Mouse (Mus musculus) midbrain, embryonic 10.5 days (tissue): ENCODE measurements around the gene Eif4a1. TPM values are rescaled to one million over a fixed set of nuclear protein-coding genes. Genes with fewer than 3 reads are reported as not detected.
A peak's percentile ranks its signal among the peaks of the same experiment; 100 is the strongest.

Experiments
- DNase-seq: peaks from one replicate; pipeline ENCODE4 v3.0.0-alpha.2; 2017; ENCODE audit warnings: low spot score
- H3K27ac ChIP-seq: fragments of 300-500 bp; sonication (generic); replicated peaks from 2 replicates; pipeline ENCODE4 v1.5.1; 2016; ENCODE audit warnings: mild to moderate bottlenecking
- H3K27me3 ChIP-seq: fragments of 300-500 bp; sonication (generic); 2 replicates; pipeline ENCODE4 v1.6.1; 2016; ENCODE audit warnings: low read depth, mild to moderate bottlenecking; ENCODE audit not compliant: poor library complexity, severe bottlenecking
- H3K36me3 ChIP-seq: fragments of 300-500 bp; sonication (generic); 2 replicates; pipeline ENCODE4 v1.6.1; 2016; ENCODE audit warnings: mild to moderate bottlenecking, moderate library complexity
- H3K4me1 ChIP-seq: fragments of 300-500 bp; sonication (generic); 2 replicates; pipeline ENCODE4 v1.6.1; 2016
- H3K4me3 ChIP-seq: fragments of 300-500 bp; sonication (generic); 2 replicates; pipeline ENCODE4 v1.5.1; 2016; ENCODE audit warnings: mild to moderate bottlenecking, moderate library complexity
- H3K9me3 ChIP-seq: fragments of 300-500 bp; sonication (generic); replicated peaks from 2 replicates; pipeline ENCODE4 v1.6.1; 2016; ENCODE audit warnings: mild to moderate bottlenecking
- WGBS: fragments of 180-500 bp; shearing (Covaris S2); methylation state at CpG from one replicate; pipeline ENCODE4 v1.1.7; 2016; 5-methylcytosine and 5-hydroxymethylcytosine counted together
- polyA plus RNA-seq: library from polyadenylated mRNA; unstranded; fragments of >200 nt; fragmentation: Nextera tagmentation; extraction: Ambion mirVana; gene quantifications from 2 replicates; pipeline ENCODE4 v1.2.1, GENCODE M21; 2016

The Eif4a1 gene
- polyA plus RNA-seq, 1 experiment from 2014 or later: 716 TPM

- Histone ChIP-seq H3K9me3 (no peaks in the 10 kb centered on the region), H3K27ac (peak overlapping the region; percentile 92), H3K36me3 (peaks cover 32% of the 10 kb centered on the region), H3K27me3 (peaks cover 25% of the 10 kb centered on the region), H3K4me3 (peak overlapping the region; percentile 73), H3K4me1 (peaks cover 59% of the 10 kb centered on the region)
- 30% methylated on average over 24 of the region's 24 CpGs for WGBS
- DNase-seq: no peak
These were observed 10.1 kb upstream of the Eif4a1 start for GRCm38 (mm10) chr11:69682209-69682839.

- H3K4me3 ChIP-seq: peak within 1 kb of the TSS; percentile 73
- peak; percentile 98 for DNase-seq
- H3K27me3 ChIP-seq: peaks cover 18% of the 10 kb centered on the region; the same call in 1 of the 2 replicates
- H3K36me3 ChIP-seq: peaks cover 40% of the 10 kb centered on the region
- H3K4me1 ChIP-seq: peaks cover 53% of the 10 kb centered on the region
- no peaks in the 10 kb centered on the region for H3K9me3 ChIP-seq
- H3K27ac ChIP-seq: peak within 1 kb of the TSS; percentile 92
- WGBS: under 1% methylated on average over 74 of the region's 80 CpGs
These were observed 9.3 kb upstream of the Eif4a1 start, which contains the start of gene Senp3 for GRCm38 (mm10) chr11:69681314-69682208. TSS of gene Senp3 (minus strand) at chr11:69682084.

DNA sequence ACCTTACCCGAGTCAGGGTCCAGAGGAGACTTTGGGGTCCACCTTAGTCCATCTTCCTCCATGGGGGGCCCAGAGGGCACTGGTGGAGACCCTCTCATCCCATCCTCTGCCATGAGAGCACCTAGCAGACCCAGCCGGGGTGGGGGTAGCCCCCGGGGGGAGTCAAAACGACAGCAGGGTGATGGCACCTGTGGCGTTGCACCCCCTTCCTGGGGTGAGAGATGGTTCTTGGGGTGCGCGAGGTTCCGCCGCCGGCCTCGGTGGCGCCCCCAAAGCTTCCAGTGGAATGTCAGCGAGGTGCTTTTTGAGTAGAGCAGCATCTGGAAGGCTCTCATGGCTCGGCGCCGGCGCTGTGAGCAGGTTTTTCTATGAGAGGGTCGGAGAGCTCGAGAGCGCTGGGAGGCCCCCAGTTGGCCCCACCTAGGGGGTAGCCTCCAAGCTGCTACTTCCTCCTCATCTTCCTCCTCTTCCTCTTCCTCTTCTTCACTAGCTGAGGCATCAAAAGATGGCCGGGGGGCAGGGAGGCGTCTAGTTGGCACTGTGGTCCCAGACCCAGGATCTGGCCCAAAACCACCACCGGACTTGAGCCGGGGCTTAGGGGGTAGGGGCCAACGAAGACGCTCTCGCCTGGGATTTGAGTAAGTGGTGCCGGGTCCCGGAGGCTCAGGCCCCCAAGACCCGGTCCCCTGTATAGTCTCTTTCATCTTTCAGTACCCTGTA is 8.1 kb upstream of the Eif4a1 start:
- peak overlapping the region; percentile 73 for H3K4me3 ChIP-seq
- peak overlapping the region; percentile 92; the same call in 1 of the 2 replicates for H3K27ac ChIP-seq
- H3K27me3 ChIP-seq: peaks cover 14% of the 10 kb centered on the region; the same call in 1 of the 2 replicates
- no peak for DNase-seq
- 90% methylated on average over 30 of the region's 30 CpGs for WGBS
- H3K36me3 ChIP-seq: peaks cover 52% of the 10 kb centered on the region
- no peaks in the 10 kb centered on the region for H3K9me3 ChIP-seq
- peaks cover 41% of the 10 kb centered on the region for H3K4me1 ChIP-seq

DNA sequence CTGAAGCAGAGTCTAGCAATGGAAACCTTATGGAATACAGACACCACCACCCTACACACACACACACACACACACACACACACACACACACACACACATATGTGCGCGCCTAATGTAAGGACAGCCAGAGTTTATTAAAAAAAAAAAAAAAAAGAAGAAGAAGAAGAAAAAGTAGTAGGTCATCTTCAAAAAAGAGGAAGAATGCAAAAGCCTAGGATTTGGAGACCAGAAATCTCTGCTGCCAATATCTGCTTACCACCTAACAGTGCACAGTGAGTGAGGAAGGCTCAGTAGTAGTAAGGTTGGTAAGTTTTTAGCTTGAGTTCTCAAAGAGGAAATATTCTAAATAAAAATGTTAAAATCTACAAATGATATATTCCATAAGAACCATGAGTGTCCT is 6.9 kb upstream of the Eif4a1 start:
- H3K27ac ChIP-seq: no peak overlapping the region
- no peak for DNase-seq
- H3K4me1 ChIP-seq: peaks cover 35% of the 10 kb centered on the region
- no peaks in the 10 kb centered on the region for H3K9me3 ChIP-seq
- H3K36me3 ChIP-seq: peaks cover 64% of the 10 kb centered on the region
- H3K4me3 ChIP-seq: 0 out of 2 replicates have a peak overlapping the region, but pooled peaks have one; percentile 16
- 100% methylated on average over 2 of the region's 2 CpGs for WGBS
- peaks cover 2% of the 10 kb centered on the region; the same call in 1 of the 2 replicates for H3K27me3 ChIP-seq

DNA sequence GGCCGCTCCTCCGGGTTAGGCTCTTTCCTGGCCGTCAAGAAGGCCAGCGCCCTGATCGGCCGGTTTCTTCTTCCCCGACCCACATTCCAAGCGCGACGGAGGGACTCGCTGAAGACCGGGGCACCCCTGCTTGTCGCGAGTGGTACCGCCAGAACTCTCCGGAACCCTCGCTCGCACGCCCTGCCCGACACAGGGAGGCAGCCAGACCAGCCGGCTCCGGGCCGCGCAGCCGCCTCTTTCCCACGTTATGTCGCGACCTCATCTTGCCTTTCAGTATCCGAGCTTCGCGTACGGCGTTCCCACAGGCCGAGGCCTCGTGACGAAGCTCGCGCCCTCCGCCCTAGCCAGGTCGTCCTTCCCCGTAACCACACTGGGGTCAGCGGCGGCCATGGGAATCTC is 498 bp downstream of the Eif4a1 start:
- Histone ChIP-seq H3K4me3 (peak overlapping the region; percentile 91), H3K4me1 (peaks cover 31% of the 10 kb centered on the region), H3K36me3 (peaks cover 87% of the 10 kb centered on the region), H3K27me3 (no peaks in the 10 kb centered on the region), H3K27ac (peak overlapping the region; percentile 96), H3K9me3 (no peaks in the 10 kb centered on the region)
- WGBS: under 1% methylated on average over 43 of the region's 43 CpGs
- no peak for DNase-seq

DNA sequence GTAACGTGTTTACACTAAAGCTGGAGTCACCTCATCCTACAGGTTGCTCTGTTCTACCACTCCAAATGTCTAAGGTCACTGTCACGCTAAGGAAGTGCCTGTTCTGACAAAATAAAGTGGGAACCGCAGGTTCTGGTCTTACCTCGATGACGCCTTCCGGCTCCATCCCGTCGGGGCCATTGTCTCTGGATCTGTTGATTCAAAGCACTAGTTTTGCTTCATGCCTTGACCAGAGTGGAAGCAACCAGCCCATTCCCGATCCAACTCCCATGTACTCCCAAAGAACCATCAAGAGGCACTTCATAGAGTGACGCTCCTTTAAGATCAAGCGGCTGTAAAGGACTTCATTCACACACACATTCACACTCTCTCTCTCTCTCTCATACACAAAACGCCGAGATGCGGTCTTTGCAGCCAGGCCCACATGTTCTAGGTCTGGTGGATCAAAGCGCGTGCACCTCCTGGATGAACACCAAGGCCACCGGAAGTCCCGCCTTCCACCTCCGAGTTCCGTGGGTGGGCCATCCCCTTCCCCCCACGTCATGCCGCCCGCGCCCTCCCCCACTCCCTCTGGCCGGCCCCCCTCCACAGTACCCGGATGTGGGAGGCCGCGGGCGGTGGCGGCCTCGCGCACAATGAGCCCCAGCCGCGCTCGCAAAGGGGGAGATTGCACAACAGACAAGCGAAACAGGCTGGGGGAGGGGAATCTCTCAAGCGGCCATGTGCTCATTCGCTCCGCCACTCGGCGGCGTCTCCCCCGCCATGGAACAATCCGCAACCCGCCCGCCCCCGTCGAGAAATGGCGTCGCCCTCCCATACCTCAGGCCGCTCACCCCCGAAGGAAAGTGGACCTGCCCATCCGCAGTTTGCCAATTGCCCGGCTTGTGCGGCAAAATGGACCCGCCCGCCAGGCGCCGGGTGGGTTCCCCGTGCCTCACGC is 1.2 kb downstream of the Eif4a1 start:
- peak; percentile 95 for DNase-seq
- peaks cover 87% of the 10 kb centered on the region for H3K36me3 ChIP-seq
- WGBS: under 1% methylated on average over 61 of the region's 61 CpGs

DNA sequence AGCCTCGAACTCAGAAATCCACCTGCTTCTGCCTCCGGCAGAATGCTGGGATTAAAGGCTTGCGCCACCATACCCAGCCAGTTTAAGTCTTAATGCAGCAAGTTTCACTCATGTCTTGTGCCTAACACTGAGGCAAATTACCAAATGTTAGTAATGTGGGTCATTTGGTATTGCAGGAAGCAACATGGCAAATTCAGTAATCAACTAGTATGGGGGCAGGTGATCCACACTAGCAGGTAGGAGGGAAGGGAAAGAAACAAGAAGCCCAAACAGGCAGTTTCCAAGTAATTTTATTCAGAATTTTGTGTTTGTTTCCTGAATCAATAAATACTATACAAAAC is 5.6 kb downstream of the Eif4a1 start:
- H3K4me3 ChIP-seq: no peak overlapping the region
- H3K27me3 ChIP-seq: no peaks in the 10 kb centered on the region
- DNase-seq: no peak
- no peak overlapping the region for H3K27ac ChIP-seq
- H3K4me1 ChIP-seq: peaks cover 37% of the 10 kb centered on the region
- H3K36me3 ChIP-seq: peaks cover 83% of the 10 kb centered on the region
- H3K9me3 ChIP-seq: no peaks in the 10 kb centered on the region
- 89% methylated on average over 3 of the region's 3 CpGs for WGBS

More for the DNA sequence above, 1.2 kb downstream of the Eif4a1 start:
- no peaks in the 10 kb centered on the region for H3K27me3 ChIP-seq
- peak overlapping the region; percentile 91 for H3K4me3 ChIP-seq
- H3K9me3 ChIP-seq: no peaks in the 10 kb centered on the region
- H3K27ac ChIP-seq: peak overlapping the region; percentile 96
- H3K4me1 ChIP-seq: peaks cover 31% of the 10 kb centered on the region

DNA sequence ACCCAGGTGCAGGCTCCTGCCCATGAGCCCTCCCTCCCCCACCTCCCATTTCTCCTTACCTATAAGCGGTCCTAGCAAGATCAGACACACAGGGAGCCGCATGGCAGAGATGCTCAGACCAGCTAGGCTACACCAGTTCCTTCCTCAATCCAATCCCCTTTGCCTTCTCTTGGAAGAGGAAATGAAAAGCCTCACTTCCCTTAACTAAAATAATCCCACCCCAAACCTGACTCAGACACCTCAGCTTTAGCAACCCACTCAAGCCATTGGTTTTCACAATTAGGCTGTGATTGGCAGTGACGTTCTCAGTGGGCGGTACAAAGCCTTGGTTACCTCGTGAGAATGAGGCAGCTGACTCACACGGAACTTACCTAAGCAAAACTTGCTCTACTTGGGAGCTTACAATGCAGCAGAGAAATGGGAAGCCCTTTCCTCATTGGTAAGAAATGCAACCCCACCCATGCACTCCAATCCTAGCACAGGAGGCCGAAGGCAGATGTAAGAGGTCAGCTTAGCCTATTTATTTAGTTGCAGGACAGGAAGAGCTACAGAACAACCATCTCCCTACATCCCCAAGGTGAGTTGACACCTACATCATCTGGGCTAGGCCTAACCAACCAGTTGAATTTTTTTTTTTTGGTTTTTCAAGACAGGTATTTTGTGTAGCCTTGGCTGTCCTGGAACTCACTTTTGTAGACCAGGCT is 6.1 kb downstream of the Eif4a1 start, which contains the start of gene Cd68:
Gene Cd68, minus strand, starts transcription at position 193 of the 704 bp plus-strand sequence.
- Histone ChIP-seq H3K36me3 (peaks cover 78% of the 10 kb centered on the region), H3K27ac (no peak within 1 kb of the TSS), H3K27me3 (no peaks in the 10 kb centered on the region), H3K4me1 (peaks cover 42% of the 10 kb centered on the region), H3K9me3 (no peaks in the 10 kb centered on the region), H3K4me3 (peak within 1 kb of the TSS; percentile 7; the same call in 1 of the 2 replicates)
- DNase-seq: no peak
- WGBS: 37% methylated on average over 7 of the region's 7 CpGs

GRCm38 (mm10) chr11:69665457-69665960 is 6.7 kb downstream of the Eif4a1 start:
- peaks cover 72% of the 10 kb centered on the region for H3K36me3 ChIP-seq
- 84% methylated on average over 9 of the region's 9 CpGs for WGBS
- peaks cover 42% of the 10 kb centered on the region for H3K4me1 ChIP-seq
- 0 out of 2 replicates have a peak overlapping the region, but pooled peaks have one; percentile 7 for H3K4me3 ChIP-seq
- no peaks in the 10 kb centered on the region for H3K9me3 ChIP-seq
- H3K27ac ChIP-seq: no peak overlapping the region
- H3K27me3 ChIP-seq: no peaks in the 10 kb centered on the region
- no peak for DNase-seq

DNA sequence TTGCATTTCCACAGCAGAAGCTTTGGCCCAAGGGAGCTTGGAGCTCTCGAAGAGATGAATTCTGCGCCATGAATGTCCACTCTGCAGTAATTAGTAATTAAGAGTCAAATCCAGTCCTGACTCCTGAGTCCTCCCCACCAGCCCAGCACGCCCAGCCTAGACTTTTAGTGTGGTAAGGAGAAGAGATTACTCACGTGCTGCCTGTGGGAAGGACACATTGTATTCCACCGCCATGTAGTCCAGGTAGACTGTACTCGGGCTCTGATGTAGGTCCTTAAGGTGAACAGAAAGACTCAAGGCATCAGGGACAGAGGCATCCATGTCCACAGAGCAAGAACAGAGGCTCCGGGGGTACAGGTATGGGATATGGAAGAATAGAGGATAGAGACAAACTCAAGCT is 7.4 kb downstream of the Eif4a1 start:
- Histone ChIP-seq H3K9me3 (no peaks in the 10 kb centered on the region), H3K36me3 (peaks cover 72% of the 10 kb centered on the region), H3K4me1 (peaks cover 35% of the 10 kb centered on the region), H3K4me3 (peak overlapping the region; percentile 7; the same call in 1 of the 2 replicates), H3K27ac (no peak overlapping the region), H3K27me3 (no peaks in the 10 kb centered on the region)
- 92% methylated on average over 7 of the region's 7 CpGs for WGBS
- DNase-seq: no peak

DNA sequence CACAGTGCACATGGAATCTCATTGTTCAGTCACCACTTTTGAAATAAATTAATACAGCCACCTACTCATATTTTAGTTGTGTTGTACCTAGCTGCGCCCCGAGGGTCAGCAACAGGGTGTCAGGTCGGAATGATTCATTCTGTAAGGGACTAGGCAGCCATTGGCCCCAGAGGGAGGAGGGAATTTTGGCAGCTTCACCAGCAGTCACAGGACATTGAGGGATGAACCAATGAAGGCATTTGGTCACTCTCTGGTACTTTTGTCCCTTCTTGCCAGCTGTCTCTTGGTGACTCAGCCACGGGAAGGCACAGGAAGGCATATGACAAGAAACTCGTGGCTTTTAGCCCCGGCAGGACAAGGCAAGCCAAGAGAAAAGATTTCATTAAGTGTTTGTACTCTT is 8.4 kb downstream of the Eif4a1 start:
- H3K4me1 ChIP-seq: peaks cover 26% of the 10 kb centered on the region
- H3K36me3 ChIP-seq: peaks cover 71% of the 10 kb centered on the region
- H3K27me3 ChIP-seq: no peaks in the 10 kb centered on the region
- 90% methylated on average over 6 of the region's 6 CpGs for WGBS
- H3K27ac ChIP-seq: peak overlapping the region; percentile 96
- no peaks in the 10 kb centered on the region for H3K9me3 ChIP-seq
- H3K4me3 ChIP-seq: peak overlapping the region; percentile 66; the same call in 1 of the 2 replicates
- DNase-seq: no peak
